Mouse (Mus musculus) embryonic fibroblast, embryonic 13.5 days (primary cell): ENCODE results near the gene Tmco4.

Source experiments
- CTCF ChIP-seq: IDR thresholded peaks from 2 replicates; pipeline ENCODE4 v1.5.1; 2011; ENCODE audit warnings: mild to moderate bottlenecking, control low read depth, low read length, moderate library complexity, borderline replicate concordance; ENCODE audit not compliant: insufficient read depth
- POLR2A ChIP-seq: IDR thresholded peaks from 2 replicates; pipeline ENCODE4 v1.6.1; 2011; ENCODE audit warnings: low read depth, mild to moderate bottlenecking, control low read depth, low read length, moderate library complexity

DNA sequence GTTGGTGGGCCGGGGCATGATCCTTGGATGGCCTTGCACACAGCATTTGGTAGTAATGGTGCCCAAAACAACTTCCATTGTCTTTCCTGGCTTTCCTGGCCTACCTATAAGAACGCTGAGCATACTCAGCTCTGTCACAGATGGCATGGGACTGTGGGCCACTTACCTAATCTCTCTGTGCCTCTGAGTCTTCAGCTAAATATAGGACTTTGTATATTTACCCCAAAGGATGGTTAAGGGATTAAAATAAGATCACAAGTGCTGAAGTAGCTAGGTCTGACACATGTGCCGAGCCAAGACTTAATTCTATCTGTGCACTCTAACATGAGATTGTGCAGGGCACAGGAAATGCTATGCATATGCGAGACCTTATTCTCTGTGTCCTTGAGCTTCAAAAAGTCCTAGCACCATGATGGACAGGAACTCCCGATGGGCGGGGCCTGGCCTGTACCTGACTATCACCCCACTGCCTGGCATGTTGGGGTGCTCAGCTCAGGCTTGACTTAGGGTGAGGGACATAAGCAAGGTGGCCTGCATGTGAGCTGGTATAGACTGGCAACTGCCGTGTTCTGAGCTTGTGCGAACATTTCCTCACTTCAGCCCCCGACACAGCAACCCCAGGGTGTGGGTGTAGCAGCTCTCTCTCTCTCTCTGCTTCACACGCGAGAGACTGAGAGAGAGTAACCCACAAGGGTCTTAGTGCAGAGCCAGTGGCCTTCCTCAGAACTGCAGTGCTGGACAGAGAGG lies 60.7 kb downstream of the Tmco4 start:
- TF ChIP-seq POLR2A, result no peak
- no peak for TF ChIP-seq CTCF
